Mouse (Mus musculus) small intestine, adult 2 months (tissue): Measurements from ENCODE around the gene Cbx1. TPM values are rescaled to one million over a fixed set of nuclear protein-coding genes. Genes with fewer than 3 reads are reported as not detected.

Experiments
- H3K27ac ChIP-seq: fragments of 200-500 bp; 2 replicates; pipeline ENCODE4 v1.5.1; 2012; ENCODE audit warnings: low read depth, low read length, control low read depth, inconsistent platforms; ENCODE audit not compliant: insufficient read depth
- H3K27me3 ChIP-seq: fragments of 200-500 bp; 2 replicates; pipeline ENCODE4 v1.6.1; 2012; ENCODE audit warnings: mild to moderate bottlenecking, moderate library complexity, low read length, inconsistent platforms; ENCODE audit not compliant: control insufficient read depth, insufficient read depth
- H3K36me3 ChIP-seq: fragments of 200-500 bp; 2 replicates; pipeline ENCODE4 v1.6.1; 2012; ENCODE audit warnings: mild to moderate bottlenecking, low read length, control low read depth, inconsistent platforms; ENCODE audit not compliant: control insufficient read depth, insufficient read depth
- H3K4me1 ChIP-seq: fragments of 200-500 bp; 2 replicates; pipeline ENCODE4 v1.6.1; 2012; ENCODE audit warnings: low read length, inconsistent platforms, mixed read lengths; ENCODE audit not compliant: control insufficient read depth, insufficient read depth, insufficient read length
- H3K4me3 ChIP-seq: fragments of 200-500 bp; 2 replicates; pipeline ENCODE4 v1.5.1; 2012; ENCODE audit warnings: low read depth, mild to moderate bottlenecking, control low read depth, inconsistent platforms, low read length, moderate library complexity
- CTCF ChIP-seq: fragments of 200-500 bp; IDR thresholded peaks from 2 replicates; pipeline ENCODE4 v1.5.1; 2012; ENCODE audit warnings: low read depth, mild to moderate bottlenecking, control low read depth, inconsistent platforms, low read length, moderate library complexity, mixed read lengths; ENCODE audit not compliant: insufficient replicate concordance, insufficient read length; ENCODE audit errors: extremely low read depth
- POLR2A ChIP-seq: fragments of 200-500 bp; IDR thresholded peaks from 2 replicates; pipeline ENCODE4 v1.6.1; 2012; ENCODE audit warnings: low read depth, mild to moderate bottlenecking, control low read depth, inconsistent platforms, low read length, moderate library complexity
- WGBS: fragments of 180-500 bp; shearing (Covaris S2); methylation state at CpG from one replicate; pipeline ENCODE4 v1.1.7; 2018; 5-methylcytosine and 5-hydroxymethylcytosine counted together
- polyA plus RNA-seq: library from polyadenylated mRNA; depleted of rRNA; stranded (reverse); fragments of >200 nt; gene quantifications from 2 replicates; pipeline ENCODE4 v1.2.3, GENCODE M21; 2012

The Cbx1 gene
- polyA plus RNA-seq, 1 experiment: 18.1 TPM

DNA sequence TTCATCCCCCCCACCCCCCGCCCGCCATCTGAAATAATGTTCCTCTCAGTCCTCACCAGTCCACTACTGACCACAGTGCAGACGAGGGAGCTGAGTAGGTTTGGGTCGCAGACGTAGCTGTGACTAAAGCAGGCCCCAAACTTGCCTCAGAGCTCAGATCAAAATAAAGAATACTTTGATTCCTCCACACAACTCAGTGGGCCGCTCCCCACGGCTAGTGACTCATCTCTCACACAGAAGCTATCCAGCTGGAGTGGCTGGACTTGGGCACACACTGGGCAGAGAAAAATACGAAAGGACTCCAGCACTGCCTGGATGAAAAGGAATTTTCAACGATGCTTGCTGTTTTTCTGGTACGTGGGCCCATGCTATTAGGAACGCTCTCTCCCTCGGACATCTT is 22.4 kb upstream of the Cbx1 start:
- Histone ChIP-seq H3K4me3 (no peak overlapping the region), H3K27me3 (no peaks in the 10 kb centered on the region), H3K36me3 (peaks cover 30% of the 10 kb centered on the region), H3K27ac (no peak overlapping the region), H3K4me1 (peaks cover 10% of the 10 kb centered on the region)
- 87% methylated on average over 12 of the region's 12 CpGs for WGBS
- TF ChIP-seq POLR2A: no peak
- TF ChIP-seq CTCF: no peak

DNA sequence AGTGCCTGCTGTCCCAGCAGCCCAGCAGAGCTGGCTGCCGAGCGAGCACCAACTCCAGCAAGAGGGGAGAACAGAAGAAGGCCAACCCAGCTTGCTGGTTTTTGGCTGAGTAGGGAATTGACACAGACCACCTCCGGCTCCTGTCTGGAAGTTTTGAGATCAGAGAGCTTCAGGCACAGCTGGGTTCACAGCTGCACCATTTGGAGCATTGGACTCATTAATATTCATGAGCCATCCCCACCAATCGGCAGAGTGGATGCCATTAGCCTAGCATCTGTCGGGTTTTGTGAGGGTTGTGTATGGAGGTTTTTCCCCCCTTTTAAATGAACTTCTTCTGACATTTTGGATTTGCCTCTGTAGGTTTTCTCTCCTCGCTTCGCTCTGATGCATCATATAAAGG is 21.8 kb upstream of the Cbx1 start:
- Histone ChIP-seq H3K4me1 (peaks cover 10% of the 10 kb centered on the region), H3K27me3 (no peaks in the 10 kb centered on the region), H3K27ac (no peak overlapping the region), H3K4me3 (no peak overlapping the region), H3K36me3 (peaks cover 36% of the 10 kb centered on the region)
- WGBS: 81% methylated on average over 7 of the region's 7 CpGs
- TF ChIP-seq POLR2A (no peak), CTCF (no peak)

DNA sequence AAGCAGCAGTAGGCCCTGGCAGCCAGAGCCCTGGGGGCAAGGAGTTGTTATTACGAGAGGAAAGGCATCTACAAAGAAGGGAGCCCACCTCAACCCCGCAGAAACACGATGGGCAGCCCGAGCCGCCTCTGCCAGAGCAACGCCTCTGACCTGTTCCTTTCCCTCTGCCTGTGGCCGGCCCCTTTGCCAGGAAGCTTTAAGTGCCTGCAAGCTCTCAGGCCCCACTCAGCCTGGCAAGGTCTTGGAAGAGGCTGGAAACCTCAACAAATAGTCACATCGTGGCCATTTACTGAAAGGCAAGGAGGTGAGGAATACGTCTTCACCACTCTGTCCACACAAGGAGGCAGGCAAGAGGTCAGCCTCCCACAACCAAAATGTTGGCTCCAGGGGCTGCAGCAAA is 20.7 kb upstream of the Cbx1 start:
- TF ChIP-seq POLR2A (no peak), CTCF (no peak)
- Histone ChIP-seq H3K4me3 (no peak overlapping the region), H3K36me3 (peaks cover 46% of the 10 kb centered on the region), H3K27ac (no peak overlapping the region), H3K4me1 (peaks cover 10% of the 10 kb centered on the region), H3K27me3 (no peaks in the 10 kb centered on the region)
- WGBS: 76% methylated on average over 9 of the region's 9 CpGs

DNA sequence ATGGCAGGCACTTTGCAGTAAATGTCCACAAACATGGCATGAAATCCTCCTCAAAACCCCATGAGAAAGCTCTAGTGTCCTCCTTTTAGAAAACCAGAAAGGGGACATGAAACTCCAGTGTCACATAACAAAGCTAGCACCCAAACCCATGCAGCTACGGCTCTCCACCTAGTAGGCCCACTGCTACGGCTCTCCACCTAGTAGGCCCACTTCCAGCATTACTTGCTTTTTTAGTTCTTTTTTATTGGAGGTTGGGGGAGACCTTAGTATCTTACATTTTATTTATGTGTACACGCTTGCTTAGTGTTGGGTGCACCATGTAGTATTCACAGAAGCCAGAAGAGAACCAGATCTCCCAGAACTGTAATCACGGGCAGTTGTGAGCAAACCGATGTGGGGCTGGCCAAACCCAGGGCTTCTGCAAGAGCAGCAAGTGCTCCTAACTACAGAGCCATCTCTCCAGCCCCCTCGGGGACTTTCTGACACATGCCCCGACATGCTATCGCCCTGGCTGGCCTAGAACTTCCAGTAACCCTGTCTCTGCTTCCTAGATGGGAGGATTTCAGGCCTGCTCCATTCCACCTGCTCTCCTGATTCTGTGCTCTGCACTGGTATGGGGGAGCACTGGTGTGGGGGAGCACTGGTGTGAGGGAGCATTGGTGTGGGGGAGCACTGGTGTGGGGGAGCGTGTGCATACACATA is 17.5 kb upstream of the Cbx1 start:
- 96% methylated on average over 9 of the region's 9 CpGs for WGBS
- TF ChIP-seq POLR2A: no peak
- Histone ChIP-seq H3K4me1 (peaks cover 2% of the 10 kb centered on the region; the same call in 1 of the 2 replicates), H3K4me3 (no peak overlapping the region), H3K27ac (no peak overlapping the region), H3K27me3 (no peaks in the 10 kb centered on the region), H3K36me3 (peaks cover 47% of the 10 kb centered on the region)

DNA sequence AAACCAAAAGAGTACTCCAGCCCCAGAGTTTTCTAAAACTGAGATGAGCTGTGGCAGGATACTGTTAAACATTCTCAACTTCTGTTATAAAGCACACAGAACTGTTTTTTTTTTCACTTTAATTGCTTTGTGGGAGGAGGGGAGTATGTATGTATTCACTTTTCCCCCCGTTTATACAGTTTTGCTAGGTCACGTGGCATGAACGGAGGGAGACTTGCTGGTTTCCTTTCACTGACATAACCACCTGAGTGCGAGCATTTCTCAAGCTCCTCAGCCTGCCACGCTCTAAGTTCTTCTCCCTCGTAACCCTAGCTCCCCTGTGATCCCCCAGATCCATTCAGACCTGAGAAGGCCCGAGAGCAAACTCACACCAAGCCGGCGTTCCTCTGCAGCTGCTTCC is 16.5 kb upstream of the Cbx1 start:
- Histone ChIP-seq H3K4me1 (peaks cover 4% of the 10 kb centered on the region; the same call in 1 of the 2 replicates), H3K27ac (no peak overlapping the region), H3K36me3 (peaks cover 47% of the 10 kb centered on the region), H3K27me3 (no peaks in the 10 kb centered on the region), H3K4me3 (no peak overlapping the region)
- no peak for TF ChIP-seq CTCF
- no peak for TF ChIP-seq POLR2A
- 91% methylated on average over 9 of the region's 9 CpGs for WGBS

DNA sequence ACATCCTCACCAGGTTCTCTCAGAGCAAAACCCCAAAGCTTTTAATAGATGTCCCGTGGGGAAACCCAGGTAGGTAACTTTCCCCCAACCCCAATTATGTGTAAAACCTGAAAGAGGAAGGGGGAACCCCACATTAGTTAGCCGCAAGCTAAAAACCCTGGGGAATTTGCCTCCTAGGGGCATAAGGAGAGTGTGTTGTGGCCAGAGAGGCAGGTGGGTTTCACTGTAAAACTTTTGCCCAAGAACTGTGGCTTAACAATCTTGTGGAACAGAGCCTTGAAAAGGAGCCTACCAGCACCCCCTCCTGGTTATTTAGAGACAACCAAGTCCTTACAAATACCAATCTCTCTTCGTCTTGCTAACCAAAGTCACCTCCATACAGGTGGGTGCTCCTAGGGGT is 14.4 kb upstream of the Cbx1 start:
- no peak for TF ChIP-seq POLR2A
- no peak for TF ChIP-seq CTCF
- Histone ChIP-seq H3K27ac (no peak overlapping the region), H3K4me1 (peaks cover 4% of the 10 kb centered on the region; the same call in 1 of the 2 replicates), H3K4me3 (no peak overlapping the region), H3K27me3 (no peaks in the 10 kb centered on the region), H3K36me3 (peaks cover 33% of the 10 kb centered on the region)
- WGBS: 81% methylated on average over 3 of the region's 3 CpGs

DNA sequence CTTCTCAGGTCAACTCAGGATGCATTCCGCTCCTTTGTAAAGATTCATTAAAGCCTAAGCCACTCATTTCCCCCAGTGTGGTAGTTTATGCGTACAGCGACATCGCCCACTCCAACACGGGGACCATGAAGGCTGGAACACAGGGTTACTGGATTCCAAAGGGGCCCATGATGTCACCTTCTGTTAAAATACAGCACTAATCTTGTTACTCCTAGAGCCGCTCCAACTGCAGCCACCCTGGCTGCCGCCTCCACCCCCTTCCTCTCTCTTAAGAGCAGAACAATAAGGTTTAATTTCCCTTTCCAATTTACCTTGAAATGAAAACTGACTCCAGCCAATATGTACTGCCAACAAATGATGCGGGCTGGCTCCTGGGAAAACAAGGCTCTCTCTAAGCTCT is 13.9 kb upstream of the Cbx1 start:
- no peak overlapping the region for H3K4me3 ChIP-seq
- TF ChIP-seq CTCF (no peak), POLR2A (no peak)
- H3K36me3 ChIP-seq: peaks cover 31% of the 10 kb centered on the region
- WGBS: 89% methylated on average over 8 of the region's 8 CpGs
- H3K27me3 ChIP-seq: no peaks in the 10 kb centered on the region
- peaks cover 4% of the 10 kb centered on the region; the same call in 1 of the 2 replicates for H3K4me1 ChIP-seq
- no peak overlapping the region for H3K27ac ChIP-seq

DNA sequence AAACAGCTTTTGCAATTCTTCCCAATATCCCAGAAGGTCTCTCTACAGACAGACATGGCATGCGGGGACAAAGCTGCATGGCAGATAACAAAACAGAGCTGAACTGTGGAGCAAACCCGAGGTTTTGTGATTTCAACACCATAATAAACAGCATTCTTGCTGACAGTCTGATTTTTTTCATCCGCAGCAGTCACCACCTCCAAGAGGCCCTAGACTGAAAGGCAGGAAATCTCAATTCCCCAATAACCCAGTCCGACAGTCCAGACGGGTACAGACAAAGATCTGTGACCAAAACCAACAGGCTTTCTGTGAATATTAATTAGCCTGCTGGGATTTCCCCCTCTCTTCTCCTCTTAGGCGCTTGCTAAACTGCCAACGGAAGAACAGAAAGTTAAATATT is 13.3 kb upstream of the Cbx1 start:
- 72% methylated on average over 7 of the region's 7 CpGs for WGBS
- H3K27me3 ChIP-seq: no peaks in the 10 kb centered on the region
- TF ChIP-seq CTCF (no peak), POLR2A (no peak)
- H3K4me1 ChIP-seq: peaks cover 4% of the 10 kb centered on the region; the same call in 1 of the 2 replicates
- H3K4me3 ChIP-seq: no peak overlapping the region
- no peak overlapping the region for H3K27ac ChIP-seq
- peaks cover 25% of the 10 kb centered on the region for H3K36me3 ChIP-seq
